Mouse (Mus musculus) adrenal gland, adult (tissue): Measurements from ENCODE around the gene Cyp2s1.
A peak's percentile ranks its signal among the peaks of the same experiment; 100 is the strongest.

Experiments
- DNase-seq, 2 experiments: peaks; one replicate each; pipeline ENCODE4 v3.0.0; 2022 to 2023; ENCODE audit warnings: low spot score in 1 of 2; ENCODE audit not compliant: inconsistent age in 2 of 2

Cyp2s1 gene

DNA sequence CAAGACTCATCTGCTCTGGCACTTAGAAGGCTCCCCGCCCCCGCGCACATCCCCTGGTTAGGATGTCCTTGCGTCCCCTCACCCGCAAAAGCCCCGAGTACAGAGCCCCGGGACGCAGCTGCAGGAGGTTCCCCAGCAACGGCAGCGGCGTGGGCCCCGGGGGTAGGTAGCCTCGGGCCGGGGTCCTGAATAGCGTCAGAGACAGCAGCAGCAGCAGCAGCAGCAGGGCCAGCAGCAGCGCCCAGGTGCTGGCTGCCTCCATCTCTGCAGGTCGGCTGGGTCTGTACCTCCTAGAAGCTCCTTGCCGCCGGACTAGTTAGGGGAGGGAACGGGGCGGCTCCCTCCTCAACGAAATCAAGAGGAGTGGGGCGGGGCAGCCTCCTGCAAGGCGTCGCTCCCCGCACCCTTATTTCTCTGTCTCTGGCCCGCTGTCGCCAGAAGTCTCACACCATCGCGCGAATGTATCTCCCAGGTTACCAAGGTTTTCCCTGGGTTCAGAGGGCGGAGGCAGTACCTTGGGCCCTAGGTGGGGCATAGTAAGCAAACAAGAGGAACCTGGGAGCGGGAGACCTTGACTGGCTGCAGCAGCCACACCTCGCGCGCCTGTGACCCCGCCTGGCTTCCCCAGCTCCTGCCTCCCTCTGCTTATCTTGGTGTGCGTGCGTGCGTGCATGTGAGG lies at the start of gene Cyp2s1:
Gene Cyp2s1 (minus strand): TSS at position 673 of the 679 bp plus-strand sequence.
- DNase-seq = no peak

DNA sequence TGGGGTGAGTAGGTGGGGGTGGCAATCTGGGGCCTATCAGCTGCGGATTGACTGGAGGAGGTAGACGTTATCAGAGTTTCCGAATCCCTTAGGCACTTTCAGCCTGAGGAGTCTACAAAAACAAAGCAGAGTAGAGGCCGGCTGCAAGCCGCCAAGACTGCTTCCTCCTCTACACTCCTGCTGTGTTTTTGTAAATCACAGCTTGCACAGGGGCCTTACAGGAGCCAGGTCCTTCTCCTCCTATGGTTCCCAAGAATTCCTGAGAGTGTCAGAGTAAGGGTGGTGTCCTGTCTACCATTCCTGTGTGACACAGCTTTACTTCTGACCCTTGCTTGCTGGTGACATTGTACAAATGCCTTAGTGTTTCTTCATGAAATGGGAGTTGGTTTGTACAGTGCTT lies 48.1 kb upstream of the Cyp2s1 start:
- DNase-seq = no peak

DNA sequence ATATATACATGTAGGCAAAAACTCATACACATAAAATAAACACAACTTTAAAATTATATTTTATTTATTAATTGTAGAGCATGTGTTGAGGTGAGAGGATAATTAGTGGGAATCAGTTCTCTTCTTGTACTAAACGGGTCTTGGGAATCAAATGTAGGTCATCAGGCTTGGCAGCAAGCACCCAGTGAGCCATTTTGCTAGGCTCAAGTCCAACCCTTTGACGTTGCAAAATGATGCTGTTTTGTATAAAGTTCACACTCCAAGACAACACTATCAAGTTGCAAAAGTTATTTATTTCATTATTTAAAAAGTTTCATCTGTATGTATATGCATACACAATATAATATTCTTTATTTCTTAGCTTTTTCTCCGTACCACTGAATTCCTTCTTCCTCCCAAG lies 47.0 kb upstream of the Cyp2s1 start:
- peak in 1 of 2 experiments; percentile 52 for DNase-seq

DNA sequence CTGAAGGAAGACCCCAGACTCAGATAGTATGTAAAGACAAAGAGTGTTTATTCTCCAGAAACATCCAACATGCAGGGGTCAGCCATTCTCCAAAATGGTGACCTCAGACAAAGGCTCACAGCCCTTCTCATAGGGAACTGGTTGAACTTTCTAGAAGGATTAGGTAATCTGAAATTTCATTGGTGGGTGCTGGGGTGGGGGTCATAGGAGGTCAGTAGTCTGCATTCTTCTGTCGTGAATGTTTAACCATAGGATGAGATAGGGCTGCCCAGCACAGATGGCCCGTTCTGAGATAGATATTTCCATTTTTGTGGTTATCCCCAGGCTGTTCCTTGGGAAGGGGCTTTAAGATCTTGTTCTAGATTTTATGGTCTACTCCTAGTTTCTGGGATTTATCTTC lies 45.7 kb upstream of the Cyp2s1 start:
- no peak for DNase-seq

DNA sequence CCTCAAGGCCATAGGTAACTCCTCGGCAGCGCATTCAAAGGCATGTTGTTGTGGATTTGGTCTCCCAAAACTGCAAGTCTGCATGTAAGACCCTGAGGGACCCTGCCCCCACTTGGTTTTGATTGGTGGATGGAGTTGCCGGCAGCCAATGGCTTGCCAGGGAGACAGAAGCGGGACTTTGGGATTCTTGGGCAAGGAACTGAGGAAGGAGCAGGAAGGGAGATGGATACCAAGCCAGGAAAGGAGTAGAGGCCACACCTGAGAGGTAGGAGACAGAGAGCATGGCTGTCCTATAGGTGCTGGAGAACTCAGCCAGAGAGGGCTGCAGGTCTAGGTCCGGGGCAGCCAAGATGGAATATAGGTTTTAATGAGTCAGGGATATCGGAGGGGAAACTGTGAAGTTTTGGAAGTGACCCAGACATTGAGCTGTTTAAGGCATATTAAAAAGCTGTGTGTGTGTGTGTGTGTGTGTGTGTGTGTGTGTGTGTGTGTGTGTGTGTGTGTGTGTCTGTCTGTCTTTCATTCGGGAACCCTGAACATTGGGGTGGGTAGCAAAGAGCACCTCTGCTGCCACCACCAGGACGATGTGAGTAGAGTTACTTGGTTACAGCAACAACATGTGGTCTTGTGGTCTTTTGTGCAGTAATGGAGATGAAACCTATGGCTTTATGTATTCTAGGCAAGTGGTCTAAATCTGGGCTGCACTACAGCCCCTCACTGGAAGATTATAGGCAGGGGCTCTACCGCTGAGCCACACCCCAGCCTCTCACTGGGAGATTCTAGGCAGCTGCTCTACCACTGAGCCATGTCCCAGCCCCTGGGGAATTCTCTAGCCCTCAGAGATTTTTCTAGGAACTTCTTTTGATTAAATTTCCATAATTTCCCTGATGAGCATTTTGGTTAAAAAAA lies 43.5 kb upstream of the Cyp2s1 start:
- DNase-seq = no peak

DNA sequence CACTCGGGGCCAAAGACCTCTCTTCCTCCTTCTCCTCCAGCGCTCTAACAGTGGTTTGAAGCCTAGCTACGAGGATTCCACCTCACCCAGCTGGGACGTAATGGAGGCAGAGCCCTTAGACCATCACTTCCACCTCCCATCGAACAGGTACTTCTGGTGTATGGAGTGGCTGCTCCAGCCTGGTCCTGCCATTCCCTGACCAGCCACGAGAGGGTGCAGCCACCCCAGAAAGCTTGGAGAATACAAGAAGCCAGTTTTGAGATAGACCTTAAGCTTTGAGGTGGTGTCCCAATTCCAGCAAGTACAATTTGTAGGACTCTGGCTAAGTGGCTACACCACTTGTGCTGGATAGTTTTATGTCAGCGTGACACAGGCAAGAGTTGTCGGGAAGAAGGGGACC lies 38.4 kb upstream of the Cyp2s1 start:
- peak; percentile 56 to 88 for DNase-seq

DNA sequence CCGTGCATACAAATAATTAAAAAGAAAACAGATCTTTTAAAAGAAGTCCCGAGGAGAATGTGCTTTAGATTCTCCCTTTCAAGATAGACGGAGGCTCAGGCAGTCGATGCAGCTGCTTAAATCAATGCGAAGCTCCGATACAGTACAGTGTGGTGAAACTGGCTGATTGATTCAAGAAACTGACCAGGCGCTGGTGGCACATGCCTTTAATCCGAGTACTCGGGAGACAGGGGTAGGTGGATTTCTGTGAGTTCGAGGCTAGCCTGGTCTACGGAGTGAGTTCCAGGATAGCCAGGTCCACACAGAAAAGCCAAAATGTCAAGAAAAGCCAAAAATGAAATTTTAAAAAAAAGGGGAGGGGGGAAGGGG lies 31.7 kb upstream of the Cyp2s1 start:
- DNase-seq = peak in 1 of 2 experiments; percentile 18

DNA sequence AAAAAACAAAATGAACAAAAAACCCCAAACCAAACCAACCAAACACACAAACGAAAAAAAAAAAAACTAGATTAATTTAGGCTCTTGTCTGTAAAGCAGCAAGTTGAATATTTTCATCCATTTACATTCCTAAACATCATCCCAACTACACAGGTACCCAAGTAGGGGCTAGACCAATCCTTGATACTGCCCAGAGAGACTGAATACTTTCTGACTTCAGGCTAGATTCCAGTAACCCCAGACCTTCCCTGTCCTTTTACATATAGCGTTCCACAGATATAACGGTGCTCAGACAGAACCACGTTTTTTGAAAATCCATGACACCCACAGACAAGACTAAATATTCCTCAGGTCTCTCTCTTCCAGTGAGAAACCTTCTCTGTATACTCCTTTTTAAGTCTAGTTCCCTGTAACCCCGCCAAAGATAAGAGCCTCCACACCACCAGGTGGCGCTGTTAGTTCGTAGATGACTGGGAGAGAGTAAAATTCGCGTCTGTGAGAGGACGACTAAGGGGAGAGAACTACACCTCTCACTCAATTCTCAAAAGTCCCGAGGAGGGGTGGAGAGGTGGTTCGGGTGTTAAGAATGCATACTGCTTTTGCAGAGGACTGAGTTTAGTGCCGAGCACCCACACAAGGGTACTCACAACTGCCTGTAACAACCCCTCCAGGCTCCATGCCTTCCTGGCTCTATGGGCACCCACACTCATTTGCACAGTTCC lies 31.2 kb upstream of the Cyp2s1 start:
- DNase-seq = peak; percentile 82 to 97

DNA sequence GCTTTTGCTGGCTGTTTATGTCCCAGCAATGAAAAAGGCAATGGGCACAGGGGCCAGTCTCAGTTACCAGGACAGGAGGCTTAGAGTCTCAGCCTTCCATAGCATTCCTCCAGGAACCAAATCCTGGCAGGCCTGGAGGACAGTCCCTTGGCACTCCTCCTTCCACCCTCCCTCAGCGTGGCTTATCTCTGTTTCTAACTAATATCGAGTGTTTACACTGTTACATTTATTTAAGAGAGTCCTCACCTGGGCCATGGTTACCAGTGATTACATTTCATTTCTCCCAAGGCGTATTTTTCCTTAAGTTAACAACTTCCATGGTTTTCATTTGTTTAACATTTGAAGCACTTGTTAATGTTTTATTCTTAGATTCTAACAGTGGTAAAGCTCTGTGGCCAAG lies 28.2 kb upstream of the Cyp2s1 start:
- no peak for DNase-seq

DNA sequence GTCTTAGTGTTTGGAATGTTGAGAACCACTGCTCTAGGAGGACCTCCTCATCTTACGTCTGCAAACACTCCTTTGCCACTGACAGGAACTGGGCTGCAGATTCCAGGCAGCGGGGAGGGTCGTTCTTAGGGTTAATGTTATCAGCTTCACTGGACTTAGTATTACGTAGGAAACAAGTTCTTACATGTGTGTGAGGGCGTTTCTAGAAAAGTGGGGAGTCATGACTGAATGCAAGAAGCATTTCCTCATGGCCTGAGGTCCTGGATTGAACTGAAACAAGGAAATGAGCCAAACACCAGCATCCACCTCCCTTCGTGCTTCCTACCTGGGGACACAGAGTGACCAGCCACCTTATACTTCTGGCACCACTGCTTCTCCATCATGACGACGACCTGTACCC lies 27.7 kb upstream of the Cyp2s1 start:
- no peak for DNase-seq

DNA sequence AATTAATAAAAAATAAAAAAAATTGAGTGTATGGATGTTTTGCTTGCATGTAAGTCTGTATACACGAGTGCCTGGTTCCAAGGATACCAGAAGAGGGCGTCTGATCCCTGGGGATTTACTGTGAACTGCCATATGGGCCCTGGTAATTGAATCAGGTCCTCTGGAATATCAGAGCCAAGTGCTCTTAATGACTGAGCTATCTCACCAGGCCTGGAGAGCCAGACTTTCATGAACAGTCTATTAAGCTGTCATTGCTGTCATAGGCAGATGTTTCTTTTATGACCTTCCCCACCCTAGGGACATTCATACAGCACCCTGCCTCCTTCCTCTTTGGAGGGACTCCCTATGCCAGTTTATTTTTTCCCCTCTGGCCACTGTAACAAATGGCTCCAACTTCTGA lies 26.8 kb upstream of the Cyp2s1 start:
- DNase-seq = no peak

DNA sequence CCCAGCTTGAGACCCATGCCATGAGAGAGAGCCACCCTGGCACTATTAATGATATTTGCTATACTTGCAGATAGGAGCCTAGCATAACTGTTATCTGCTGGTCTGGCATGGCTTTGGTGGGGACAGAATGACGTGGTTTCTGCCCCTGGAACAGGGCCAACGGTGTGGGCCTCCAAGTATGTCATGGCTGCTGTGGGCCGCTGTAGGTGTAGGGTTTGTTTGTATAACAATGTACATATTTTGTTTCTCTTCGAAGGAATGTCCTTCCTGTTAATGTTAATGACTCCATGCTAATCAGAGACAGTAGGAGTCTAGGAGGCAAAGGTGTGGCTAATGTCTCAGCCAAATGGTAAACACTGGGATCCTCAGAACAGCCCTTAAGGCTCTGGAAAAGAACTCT lies 24.2 kb upstream of the Cyp2s1 start:
- no peak for DNase-seq

DNA sequence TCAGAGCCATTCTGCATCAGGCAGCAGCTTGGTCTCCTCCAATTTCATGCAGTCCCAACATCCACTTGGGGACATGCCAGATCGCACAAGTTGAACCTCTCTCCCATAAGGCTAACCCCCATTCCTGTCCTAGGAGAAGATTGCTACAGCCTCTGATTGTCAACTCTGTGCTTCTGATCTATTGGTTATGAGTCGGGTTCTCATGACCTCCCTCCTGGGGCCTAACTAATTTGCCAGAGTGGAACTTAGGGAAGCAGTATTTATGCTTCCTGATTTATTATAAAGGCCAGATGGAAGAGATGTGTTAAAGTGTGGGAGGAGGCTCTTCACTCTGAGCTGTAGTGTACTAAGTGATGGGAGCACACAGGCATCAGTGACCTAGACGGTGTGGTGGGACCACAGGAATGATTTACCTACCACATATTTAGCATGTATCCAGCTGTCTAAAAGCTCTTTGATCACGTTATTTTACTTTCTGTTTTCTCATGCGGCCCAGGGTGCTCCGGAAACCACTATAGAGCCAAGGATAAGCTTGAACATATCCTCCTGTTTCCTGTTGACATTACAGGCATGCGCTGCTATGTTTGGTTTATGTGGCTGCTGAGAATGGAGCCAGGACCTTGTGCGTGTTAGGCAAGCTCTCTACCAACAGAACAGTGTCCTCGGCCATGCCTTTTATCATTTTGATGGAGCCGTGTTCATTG lies 18.6 kb upstream of the Cyp2s1 start:
- peak in 1 of 2 experiments; percentile 61 for DNase-seq

DNA sequence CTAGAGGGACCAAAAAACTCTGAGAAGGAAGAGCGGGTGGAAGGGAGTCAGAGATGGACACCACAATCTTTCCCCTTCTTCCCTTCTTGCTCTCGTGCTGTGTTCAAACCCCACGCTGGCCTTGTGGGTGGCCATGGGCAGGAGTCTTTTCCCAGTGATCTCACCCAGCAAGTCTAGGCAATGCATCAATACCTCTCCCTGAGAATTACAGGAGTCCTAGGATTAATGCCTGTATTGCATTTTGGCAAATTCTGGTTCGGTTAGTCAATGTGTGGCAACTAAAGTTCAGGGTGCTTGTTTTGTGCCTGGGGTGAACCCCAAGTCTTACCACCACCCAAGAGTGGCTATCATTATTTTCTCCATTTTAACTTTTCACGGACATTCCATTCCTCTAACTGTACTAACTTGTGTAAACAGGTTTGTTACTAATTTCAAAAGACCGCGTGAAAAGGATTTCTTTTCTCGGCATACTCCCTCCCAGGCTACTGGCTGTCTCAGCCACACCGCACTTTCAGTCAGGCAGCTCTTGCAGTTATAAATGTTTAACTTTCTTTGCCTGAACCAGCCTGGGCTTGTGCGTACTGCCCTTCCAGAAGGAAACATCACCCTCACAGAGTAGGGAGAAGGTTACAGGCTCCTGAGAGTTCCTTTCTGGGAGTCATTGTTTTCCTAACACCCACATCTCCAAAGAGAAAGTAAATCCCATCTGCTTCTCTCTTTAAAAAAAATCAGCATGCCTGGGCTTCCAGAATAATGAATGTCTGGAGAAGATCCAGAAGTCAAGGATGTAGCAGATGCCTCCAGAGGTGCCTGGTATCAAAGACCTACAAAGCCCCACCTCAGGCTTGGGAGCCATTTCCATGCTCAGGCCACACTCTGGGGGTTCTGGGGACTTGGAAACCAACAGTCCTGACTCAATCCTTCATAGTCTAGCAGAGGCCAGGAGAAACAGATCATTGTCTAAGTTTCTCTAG lies 15.1 kb upstream of the Cyp2s1 start:
- DNase-seq = no peak

DNA sequence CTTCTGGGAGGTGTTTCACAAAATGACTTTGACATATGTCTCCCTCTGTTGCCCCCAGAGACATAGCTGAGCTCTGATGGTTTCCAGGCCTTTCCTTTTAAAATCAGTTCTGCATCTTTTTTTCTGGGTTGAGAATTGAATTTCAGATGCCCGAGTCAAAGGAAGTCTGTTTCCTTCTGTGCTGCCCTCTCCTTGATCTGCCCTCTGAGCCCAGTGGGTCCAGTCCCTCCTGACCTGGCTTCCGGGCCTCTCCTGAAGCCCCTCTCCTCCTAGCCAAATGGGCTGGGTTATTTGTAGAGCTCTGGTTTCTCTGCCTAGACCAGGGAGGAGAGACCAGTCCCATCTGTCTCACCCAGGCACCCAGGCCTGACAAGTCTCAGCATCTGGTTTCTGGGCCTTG lies 13.5 kb upstream of the Cyp2s1 start:
- DNase-seq = no peak

DNA sequence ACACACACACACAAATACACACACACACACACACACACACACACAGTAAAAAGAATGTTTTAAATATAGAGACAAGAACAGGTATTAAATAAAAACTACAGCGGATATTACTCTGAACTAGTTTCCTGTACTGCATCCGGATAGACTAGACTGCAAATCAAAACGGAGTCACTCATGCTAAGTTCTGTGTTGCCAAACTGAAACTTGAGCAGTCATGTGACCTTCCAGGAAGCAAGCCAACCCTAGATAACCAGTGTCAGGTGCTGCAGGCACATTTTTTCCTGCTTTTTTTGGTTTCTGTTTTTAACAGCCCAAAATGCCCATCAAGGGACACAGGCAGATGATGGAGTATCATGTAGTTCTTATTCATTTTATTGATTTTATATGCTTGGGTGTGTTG lies 10.5 kb upstream of the Cyp2s1 start:
- peak; percentile 41 to 84 for DNase-seq

DNA sequence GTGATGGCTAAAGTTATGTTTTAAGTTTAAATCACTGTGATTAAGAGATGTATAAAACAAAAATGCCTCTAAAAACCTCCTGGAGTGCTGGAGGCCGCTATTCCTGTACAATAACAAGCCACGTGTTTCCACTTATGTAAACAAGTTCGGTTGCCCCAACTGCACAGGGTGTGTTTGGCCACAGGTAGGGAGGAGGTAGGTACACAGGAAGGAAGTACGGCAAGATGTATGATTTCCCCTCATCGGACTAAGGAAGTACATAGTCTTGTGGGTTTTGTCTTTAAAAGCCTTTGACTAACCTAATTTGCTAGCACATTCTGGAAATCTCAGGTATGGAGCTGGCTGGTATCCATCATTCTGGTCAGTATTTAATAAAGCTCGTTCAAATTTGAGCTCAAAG lies 9.3 kb upstream of the Cyp2s1 start:
- DNase-seq = no peak

DNA sequence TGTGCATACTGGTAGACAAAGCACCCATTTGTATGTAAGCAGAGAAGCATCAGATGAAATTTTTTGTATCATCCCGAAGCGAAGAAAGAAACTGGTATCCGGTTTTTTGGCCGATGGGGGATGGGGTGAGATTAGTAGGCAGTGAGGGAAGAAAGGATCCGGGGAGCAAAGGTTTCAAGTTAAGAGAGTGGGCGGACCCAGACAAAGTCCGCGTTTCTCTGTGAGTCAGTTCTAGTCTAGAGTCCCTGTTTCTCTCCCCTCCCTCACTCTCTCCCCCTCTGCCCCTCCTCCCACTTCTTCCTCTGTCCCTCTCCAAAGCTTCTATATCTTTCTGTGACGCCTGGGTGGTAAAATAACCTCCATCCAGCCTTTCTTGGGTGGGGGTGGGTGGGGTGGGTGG lies 8.3 kb upstream of the Cyp2s1 start:
- DNase-seq = no peak

DNA sequence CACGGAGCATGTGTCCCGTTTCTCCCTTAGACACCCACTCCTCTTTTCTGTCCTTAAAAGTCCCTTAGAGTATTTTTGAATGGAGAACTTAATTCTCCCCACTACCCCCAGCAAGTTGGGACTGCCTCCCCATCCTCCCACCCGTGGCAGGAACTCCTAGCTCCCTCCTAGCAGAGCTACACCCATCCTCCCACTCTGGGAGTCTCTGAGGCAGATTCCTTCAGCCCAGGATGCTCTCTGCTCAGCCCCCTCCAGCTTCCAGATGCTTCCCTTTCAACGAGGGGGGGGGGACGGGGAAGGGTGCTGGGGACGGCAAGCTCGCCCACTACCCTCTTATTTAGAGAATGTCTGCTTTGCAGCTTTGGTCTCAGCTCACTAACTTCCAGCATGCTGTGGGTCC lies 1.1 kb downstream of the Cyp2s1 start:
- no peak for DNase-seq

DNA sequence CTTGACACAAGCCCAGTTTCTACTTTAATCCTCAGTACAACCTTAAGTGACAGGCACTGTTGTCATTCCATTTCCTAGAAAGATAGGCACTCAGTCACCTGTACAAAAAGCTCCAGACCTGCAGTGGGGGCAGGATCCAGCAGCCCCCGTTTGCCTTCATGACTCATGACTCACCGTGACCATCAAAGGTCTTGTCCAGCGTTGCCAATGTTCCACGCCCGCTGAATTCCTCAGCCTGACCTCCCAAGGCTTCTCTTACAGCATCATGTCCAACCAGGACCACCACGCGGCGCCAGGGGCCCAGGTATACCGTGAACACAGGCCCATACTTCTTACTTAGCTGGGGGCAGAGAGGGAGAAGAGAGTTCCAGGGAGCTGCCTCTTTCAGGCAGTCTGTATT lies 2.0 kb downstream of the Cyp2s1 start:
- DNase-seq = no peak
